Comparison of ENCODE assay signal across 8 mouse cellular contexts in the genomic region with DNA sequence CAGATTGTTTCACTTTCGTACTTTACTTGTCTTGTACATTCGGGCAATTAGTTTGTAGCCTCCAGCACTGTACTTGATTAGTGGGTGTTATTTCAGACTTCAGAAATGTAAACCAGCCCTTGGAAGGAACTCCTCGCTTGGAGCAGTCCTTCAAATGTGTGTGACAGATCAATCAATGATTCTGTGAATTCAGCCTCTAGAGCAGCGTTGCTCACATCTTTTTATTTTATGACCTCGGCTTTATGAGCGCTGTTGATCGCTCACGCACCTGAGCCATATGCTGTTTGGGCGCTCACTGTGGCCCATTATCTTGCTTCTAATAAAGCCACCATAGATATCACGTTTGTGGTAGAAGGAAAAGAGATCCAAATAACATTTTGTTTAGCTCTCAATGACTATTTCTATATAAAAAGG. TPM values are rescaled to one million over a fixed set of nuclear protein-coding genes. Genes with fewer than 3 reads are reported as not detected.
DNase-seq lines count a peak whose midpoint lies in the region; ATAC-seq lines count a peak whose summit lies in the region.

No protein-coding gene starts in this region.

- WGBS in liver, embryonic 16.5 days (ENCODE audit: insufficient replicate concordance): 58% methylated on average over 10 of the region's 10 CpGs

- ATAC-seq in CD4-positive, CD25-positive, alpha-beta regulatory T cell, adult 4 months: peak; percentile 61
- no peak for ATAC-seq in liver, embryonic 16.5 days (ENCODE audit: low read depth)

- no peaks in the 10 kb centered on the region; the same call in 1 of the 2 replicates for H3K27me3 ChIP-seq in liver, embryonic 16.5 days (ENCODE audit: control insufficient read depth, insufficient read depth, low read depth, low read length)

- H3K4me1 ChIP-seq in liver, embryonic 16.5 days (ENCODE audit: control insufficient read depth, low read depth, low read length): no peaks in the 10 kb centered on the region

- H3K9ac ChIP-seq in liver, embryonic 16.5 days (ENCODE audit: low read depth, low read length): no peak overlapping the region

- peak; percentile 24 for DNase-seq in embryo, embryonic 10.5 days (ENCODE audit: low spot score)
- no peak for DNase-seq in embryo, embryonic 11 days
- DNase-seq in forelimb bud, embryonic 11.5 days (ENCODE audit: low read depth, low spot score): peak; percentile 33
- no peak for DNase-seq in T-cell, adult 2 months (ENCODE audit: low spot score)
- no peak for DNase-seq in retina, postnatal 1 day
- no peak for DNase-seq in B cell, adult 2 months

- no peaks in the 10 kb centered on the region for H3K9me3 ChIP-seq in liver, embryonic 16.5 days (replicated peaks; ENCODE audit: control insufficient read depth, low read length)

- H3K27ac ChIP-seq in liver, embryonic 16.5 days (ENCODE audit: low read length): no peak overlapping the region

- no peaks in the 10 kb centered on the region for H3K36me3 ChIP-seq in liver, embryonic 16.5 days (ENCODE audit: control insufficient read depth, insufficient read depth)

- peak overlapping the region; percentile 58; the same call in 1 of the 2 replicates for H3K4me2 ChIP-seq in liver, embryonic 16.5 days (ENCODE audit: low read depth, low read length)

- H3K4me3 ChIP-seq in liver, embryonic 16.5 days (ENCODE audit: low read depth, low read length): peak overlapping the region; percentile 55; the same call in 1 of the 2 replicates

RNA-seq across cellular contexts. Expression of gene Abcb1a, which starts 0.9 kb away (rescaled TPM):
- polyA plus RNA-seq in CD4-positive, CD25-positive, alpha-beta regulatory T cell, adult 4 months (2017; shearing (Covaris generic)): 10 to 100 TPM; 32.0 to 53.2 TPM
- 0.81 and 0.84 TPM in 2 replicates for polyA plus RNA-seq in liver, embryonic 16.5 days (2015; fragmentation: Nextera tagmentation; extraction: Ambion mirVana)

RNA-seq across cellular contexts. Expression of gene Rundc3b, which starts 38.0 kb away (rescaled TPM):
- polyA plus RNA-seq in CD4-positive, CD25-positive, alpha-beta regulatory T cell, adult 4 months (2017; shearing (Covaris generic)): 1 to 10 TPM; 3.9 to 4.1 TPM
- 0.04 and 0.12 TPM in 2 replicates for polyA plus RNA-seq in liver, embryonic 16.5 days (2015; fragmentation: Nextera tagmentation; extraction: Ambion mirVana)

Comparison
In these comparisons a context has a peak if more than half of its experiments do, and no peak if none do; other contexts are left out.
1. DNase-seq: peak in embryo, embryonic 10.5 days (single experiment) and forelimb bud, embryonic 11.5 days (single experiment); none in embryo, embryonic 11 days (single experiment), T-cell, adult 2 months (single experiment), retina, postnatal 1 day (single experiment) and B cell, adult 2 months (0 of 2).
2. RNA of gene Abcb1a, which starts 0.9 kb away (polyA plus RNA-seq): 32.0 to 53.2 TPM in CD4-positive, CD25-positive, alpha-beta regulatory T cell, adult 4 months; 0.81 to 0.84 TPM in liver, embryonic 16.5 days; every median in the first group is over 10 times any median in the second.